Mouse (Mus musculus) cerebellum, adult 2 months (tissue): ENCODE measurements around the gene Shisal2a. TPM values are rescaled to one million over a fixed set of nuclear protein-coding genes. Genes with fewer than 3 reads are reported as not detected.
A peak's percentile ranks its signal among the peaks of the same experiment; 100 is the strongest.

ENCODE experiments used
- DNase-seq, 2 experiments: peaks; one replicate each; pipeline ENCODE4 v3.0.0; 2021
- H3K27ac ChIP-seq: fragments of 200-500 bp; 2 replicates; pipeline ENCODE4 v1.5.1; 2012; ENCODE audit warnings: low read length, control low read depth, inconsistent platforms; ENCODE audit not compliant: insufficient read depth
- H3K27me3 ChIP-seq: fragments of 200-500 bp; 2 replicates; pipeline ENCODE4 v1.6.1; 2012; ENCODE audit warnings: inconsistent platforms, mild to moderate bottlenecking, low read length, moderate library complexity; ENCODE audit not compliant: control insufficient read depth, insufficient read depth
- H3K4me1 ChIP-seq: fragments of 200-500 bp; 2 replicates; pipeline ENCODE4 v1.6.1; 2011; ENCODE audit warnings: low read length; ENCODE audit not compliant: control insufficient read depth, insufficient read depth
- H3K4me3 ChIP-seq: fragments of 200-500 bp; replicated peaks from 2 replicates; pipeline ENCODE3; 2011; ENCODE audit warnings: mild to moderate bottlenecking, low read depth, low read length, control low read depth; ENCODE audit not compliant: insufficient read depth
- CTCF ChIP-seq: fragments of 200-500 bp; IDR thresholded peaks from 2 replicates; pipeline ENCODE4 v1.5.1; 2011; ENCODE audit warnings: low read depth, mild to moderate bottlenecking, control low read depth, low read length, moderate library complexity, borderline replicate concordance; ENCODE audit not compliant: insufficient read depth
- POLR2A ChIP-seq: fragments of 200-500 bp; IDR thresholded peaks from 2 replicates; pipeline ENCODE4 v1.6.1; 2011; ENCODE audit warnings: low read length, control low read depth, borderline replicate concordance; ENCODE audit not compliant: insufficient read depth
- WGBS: fragments of 180-500 bp; shearing (Covaris S2); methylation state at CpG from one replicate; pipeline ENCODE4 v1.1.7; 2018; 5-methylcytosine and 5-hydroxymethylcytosine counted together
- polyA plus RNA-seq: library from polyadenylated mRNA; depleted of rRNA; stranded (reverse); fragments of >200 nt; gene quantifications from 2 replicates; pipeline ENCODE4 v1.2.3, GENCODE M21; 2012

The Shisal2a gene
- polyA plus RNA-seq, 1 experiment = 0.36 TPM

DNA sequence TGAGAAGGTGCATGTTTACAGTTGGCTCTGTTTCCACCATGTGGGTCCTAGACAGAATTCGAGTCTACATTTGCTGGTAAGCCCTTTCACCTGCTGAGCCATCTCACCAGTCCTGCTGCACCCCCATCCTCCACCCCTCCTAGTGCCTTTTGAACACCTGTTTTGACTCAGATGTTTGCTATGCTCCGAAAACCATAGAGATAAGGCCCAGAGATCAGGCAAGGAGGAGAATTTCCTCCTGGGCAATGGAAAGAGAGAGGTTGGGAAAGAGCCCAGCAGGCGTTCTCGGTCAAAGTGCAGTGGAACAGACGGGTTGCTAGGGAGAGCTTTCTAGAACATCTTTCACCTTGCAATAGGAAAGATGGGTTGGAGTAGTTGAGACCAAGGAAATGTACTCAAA, 8.0 kb upstream of the Shisal2a start:
- no peaks in the 10 kb centered on the region for H3K4me1 ChIP-seq
- no peak for DNase-seq
- H3K27me3 ChIP-seq = no peaks in the 10 kb centered on the region
- WGBS = 72% methylated on average over 5 of the region's 5 CpGs
- H3K4me3 ChIP-seq = no peak overlapping the region
- TF ChIP-seq POLR2A (no peak), CTCF (no peak)
- no peak overlapping the region for H3K27ac ChIP-seq

DNA sequence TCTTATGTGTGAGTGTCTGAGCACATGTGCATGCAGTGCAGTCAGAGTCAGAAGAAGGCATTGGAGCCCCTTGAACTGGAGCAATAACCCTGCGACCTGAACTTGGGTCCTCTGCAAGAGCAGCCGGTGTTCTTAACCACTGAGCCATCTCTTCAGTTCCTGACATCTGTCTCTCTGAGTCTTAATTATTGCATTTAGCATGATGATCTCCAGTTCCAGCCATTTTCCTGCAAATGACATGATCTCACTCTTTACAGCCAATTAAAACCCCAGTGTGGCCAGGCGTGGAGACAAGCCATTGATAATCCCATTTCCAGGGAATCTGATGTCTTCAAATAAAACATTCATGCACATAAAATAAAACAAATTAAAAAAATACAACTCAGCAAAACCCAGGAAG, 5.6 kb upstream of the Shisal2a start:
- no peak overlapping the region for H3K4me3 ChIP-seq
- DNase-seq = no peak
- H3K27me3 ChIP-seq = no peaks in the 10 kb centered on the region; the same call in 1 of the 2 replicates
- H3K27ac ChIP-seq = no peak overlapping the region
- TF ChIP-seq POLR2A (no peak), CTCF (no peak)
- 96% methylated on average over 3 of the region's 3 CpGs for WGBS
- H3K4me1 ChIP-seq = no peaks in the 10 kb centered on the region

DNA sequence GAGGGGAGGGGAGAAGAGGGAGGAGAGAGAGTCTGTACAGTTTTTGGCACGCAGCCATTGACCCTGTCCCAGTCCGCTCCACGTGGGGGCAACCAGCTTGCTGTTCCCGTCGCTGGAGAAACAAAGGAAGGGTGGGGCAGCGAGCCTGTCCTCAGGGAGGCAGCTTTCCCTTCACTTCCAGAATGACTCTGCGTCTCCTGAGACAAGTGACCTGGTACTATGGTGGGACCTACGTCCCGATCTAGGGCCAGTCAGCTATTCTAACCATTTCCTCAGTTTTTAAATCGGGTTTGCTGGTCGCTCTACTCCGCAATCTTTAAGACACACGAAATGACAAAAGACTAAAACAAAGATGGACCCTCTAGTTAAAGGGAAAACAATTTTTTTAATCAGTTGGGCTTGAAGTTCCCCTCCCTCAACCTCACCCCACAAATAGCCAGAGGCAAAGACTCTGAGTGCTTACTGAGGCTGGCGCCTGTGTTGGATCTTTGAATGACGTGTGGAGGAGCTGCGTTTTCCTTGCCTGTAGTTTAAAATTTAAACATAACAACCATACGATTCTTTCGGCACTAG, 4.6 kb upstream of the Shisal2a start:
- WGBS = 4% methylated on average over 18 of the region's 18 CpGs
- Histone ChIP-seq H3K4me1 (no peaks in the 10 kb centered on the region), H3K27ac (no peak overlapping the region), H3K27me3 (no peaks in the 10 kb centered on the region; the same call in 1 of the 2 replicates), H3K4me3 (peak overlapping the region; percentile 68)
- DNase-seq = peak; percentile 55 to 60
- TF ChIP-seq POLR2A = no peak
- no peak for TF ChIP-seq CTCF

DNA sequence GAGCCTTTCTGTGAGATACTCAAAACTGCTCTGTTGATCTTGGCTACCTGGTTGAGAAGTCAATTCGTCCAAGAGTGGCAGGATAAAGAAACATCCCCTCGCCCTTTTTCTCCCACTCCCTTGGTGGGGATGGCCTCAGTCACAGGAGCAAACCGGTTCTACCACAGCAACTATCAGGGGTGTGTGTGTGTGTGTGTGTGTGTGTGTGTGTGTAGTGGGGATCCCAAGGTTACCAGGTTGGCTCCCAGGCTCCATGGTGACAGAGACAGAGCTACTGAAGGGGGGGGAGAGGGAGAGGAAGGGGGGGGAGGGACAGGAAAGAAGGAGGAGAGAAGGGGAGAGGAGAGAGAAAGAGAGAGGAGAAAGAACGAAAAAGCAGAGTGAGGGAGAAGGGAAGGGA, 4.0 kb upstream of the Shisal2a start:
- Histone ChIP-seq H3K4me3 (no peak overlapping the region), H3K4me1 (no peaks in the 10 kb centered on the region), H3K27ac (no peak overlapping the region), H3K27me3 (no peaks in the 10 kb centered on the region; the same call in 1 of the 2 replicates)
- WGBS = 55% methylated on average over 4 of the region's 4 CpGs
- DNase-seq = no peak
- TF ChIP-seq POLR2A = no peak
- no peak for TF ChIP-seq CTCF

DNA sequence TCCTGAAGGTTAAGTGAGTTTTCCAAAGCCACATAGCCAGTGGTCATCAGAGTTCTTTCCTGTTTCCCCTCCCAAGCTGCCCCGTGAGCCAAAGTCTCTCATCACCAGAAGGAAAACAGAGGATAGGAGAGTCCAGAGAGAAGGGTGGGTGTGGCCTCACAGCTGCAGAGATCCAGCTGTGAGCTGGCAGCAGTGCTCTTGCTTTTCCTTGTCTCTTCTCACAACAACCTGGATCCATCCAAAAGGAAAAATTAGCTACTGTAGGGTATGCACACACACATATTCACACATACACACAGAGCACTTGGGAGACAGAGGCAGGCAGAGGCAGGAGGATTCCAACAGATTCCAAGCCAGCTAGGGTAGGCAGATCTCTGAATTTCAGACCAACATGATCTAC, 2.9 kb upstream of the Shisal2a start:
- DNase-seq = no peak
- 77% methylated on average over 1 of the region's 1 CpGs for WGBS
- H3K27me3 ChIP-seq = no peaks in the 10 kb centered on the region; the same call in 1 of the 2 replicates
- no peak overlapping the region for H3K27ac ChIP-seq
- no peaks in the 10 kb centered on the region for H3K4me1 ChIP-seq
- no peak overlapping the region for H3K4me3 ChIP-seq
- TF ChIP-seq CTCF (no peak), POLR2A (no peak)

DNA sequence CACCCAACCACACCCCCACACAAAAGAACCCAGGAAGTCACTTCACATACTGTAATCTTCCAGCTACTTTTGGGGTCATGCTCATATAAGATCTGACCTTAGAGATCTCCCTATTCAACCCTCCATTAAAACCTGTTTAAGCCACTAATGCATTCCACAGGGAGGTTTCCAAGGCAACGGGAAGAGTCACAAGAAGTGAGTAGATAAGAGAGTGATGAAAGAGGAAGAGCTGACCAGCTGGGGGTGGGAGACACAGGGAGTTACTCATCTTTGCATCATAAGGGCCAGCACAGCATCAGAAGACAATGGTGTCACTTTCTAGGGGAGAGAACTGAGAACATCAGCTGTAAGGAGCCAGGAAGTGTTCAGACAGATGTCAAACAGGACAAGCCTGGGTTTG, 3.0 kb downstream of the Shisal2a start:
- TF ChIP-seq POLR2A (no peak), CTCF (no peak)
- no peak for DNase-seq
- no peak overlapping the region for H3K27ac ChIP-seq
- no peaks in the 10 kb centered on the region for H3K27me3 ChIP-seq
- WGBS = 13% methylated on average over 1 of the region's 1 CpGs
- no peak overlapping the region for H3K4me3 ChIP-seq
- H3K4me1 ChIP-seq = peaks cover 9% of the 10 kb centered on the region

DNA sequence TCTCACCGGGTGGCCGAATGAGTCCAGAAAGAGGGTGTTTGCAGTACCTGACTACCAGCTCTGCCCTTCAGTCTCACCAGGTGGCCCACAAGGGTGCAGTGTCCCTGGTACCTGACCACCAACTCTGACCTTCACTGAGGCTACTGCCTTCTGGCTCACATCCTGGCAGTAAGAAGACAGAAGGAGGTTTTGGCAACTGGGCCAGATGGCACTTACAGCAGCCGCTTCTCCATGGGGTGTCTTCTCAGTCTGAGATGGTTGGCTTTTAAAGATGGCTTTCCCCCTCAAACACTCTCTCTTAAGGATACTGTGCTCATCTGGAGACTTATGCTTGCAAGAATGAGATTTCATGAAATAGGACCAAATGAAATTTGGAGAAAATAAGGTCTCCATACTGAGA, 3.7 kb downstream of the Shisal2a start:
- DNase-seq = peak in 1 of 2 experiments; percentile 17
- no peak for TF ChIP-seq POLR2A
- no peak for TF ChIP-seq CTCF
- Histone ChIP-seq H3K27ac (no peak overlapping the region), H3K4me1 (peaks cover 9% of the 10 kb centered on the region), H3K27me3 (no peaks in the 10 kb centered on the region), H3K4me3 (no peak overlapping the region)
- WGBS = 54% methylated on average over 3 of the region's 3 CpGs

DNA sequence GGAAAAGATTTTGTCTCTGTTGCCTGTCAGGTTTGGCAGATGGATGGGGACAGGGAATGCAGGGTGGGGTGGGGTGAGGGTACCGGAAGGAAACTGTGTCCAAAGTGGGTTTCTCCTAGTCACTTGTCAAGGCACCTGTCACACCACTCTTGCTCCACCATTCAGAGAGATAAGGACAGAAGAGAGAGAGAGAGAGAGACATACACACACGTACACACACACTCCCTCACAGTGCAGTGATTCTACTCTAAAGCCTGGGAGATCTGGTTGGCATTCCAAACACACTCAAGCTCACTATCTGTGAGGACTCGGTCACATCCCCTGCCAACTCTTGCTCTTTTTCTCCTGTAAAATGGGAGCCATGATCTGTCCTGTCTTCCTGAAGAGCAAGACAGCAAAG, 11.0 kb downstream of the Shisal2a start:
- no peak overlapping the region for H3K4me3 ChIP-seq
- no peak overlapping the region for H3K27ac ChIP-seq
- no peak for TF ChIP-seq CTCF
- no peak for TF ChIP-seq POLR2A
- WGBS = 75% methylated on average over 3 of the region's 3 CpGs
- DNase-seq = no peak
- no peaks in the 10 kb centered on the region for H3K4me1 ChIP-seq
- no peaks in the 10 kb centered on the region for H3K27me3 ChIP-seq
